Mouse (Mus musculus): ENCODE data around the gene Ing5.
"Not testable (repeated sequence)": the region's sequence is repeated elsewhere in the genome, so short reads cannot be mapped to it uniquely, and the experiment has no call there.

DNA sequence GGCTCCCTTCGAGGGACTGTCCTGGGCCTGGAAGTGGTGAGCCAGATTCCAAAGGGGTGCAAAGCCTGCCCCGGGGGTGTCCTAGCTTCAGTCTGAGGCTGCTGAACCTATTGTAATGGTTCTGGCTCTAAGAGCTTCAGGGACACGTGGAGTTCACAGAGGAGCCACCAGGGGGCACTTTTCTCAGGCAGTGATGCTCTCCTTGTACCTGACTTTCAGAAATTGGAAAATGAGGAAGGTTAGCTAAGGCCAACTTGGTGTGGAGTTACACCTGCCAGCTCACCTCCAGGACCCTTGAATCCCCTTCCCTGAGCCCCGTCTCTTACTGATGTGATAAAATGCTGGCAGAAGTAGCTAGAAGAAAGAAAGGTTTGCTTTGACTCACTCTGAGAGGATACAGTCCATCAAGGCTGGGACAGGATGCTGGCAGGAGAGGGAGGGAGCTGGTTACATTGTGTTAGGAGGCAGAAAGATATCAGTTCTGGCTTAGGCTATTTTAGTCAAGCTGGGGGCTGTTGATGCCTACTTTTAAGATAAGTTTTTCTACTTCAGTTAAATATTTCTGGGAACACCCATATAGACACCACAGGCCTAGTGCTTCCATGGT lies 29.1 kb downstream of the Ing5 start:
- TF ChIP-seq POLR2A (IDR thresholded peaks at IDR 0.05; ENCODE audit: low read depth, low read length), result not testable (repeated sequence)
- TF ChIP-seq CTCF (IDR thresholded peaks at IDR 0.05; ENCODE audit: extremely low read depth, insufficient read length, insufficient replicate concordance, low read depth, low read length), result peak; percentile 26; the same call in 1 of the 2 replicates
